Mouse (Mus musculus) B cell, adult 62 days (primary cell): ENCODE data around the gene Mrgpra4. TPM values are rescaled to one million over a fixed set of nuclear protein-coding genes. Genes with fewer than 3 reads are reported as not detected.

Source experiments
- total RNA-seq: library from RNA; stranded (reverse); gene quantifications from 4 replicates; pipeline ENCODE4 v1.2.4, GENCODE M21; 2023

Mrgpra4 gene
- not detected in 4 replicates for total RNA-seq

GRCm38 (mm10) chr7:47981995-47982394 is at the start of gene Mrgpra4:
Gene Mrgpra4, minus strand, starts transcription at chr7:47982095.

GRCm38 (mm10) chr7:48027497-48027896 is 45.6 kb upstream of the Mrgpra4 start, which contains the start of gene Mrgprx1:
Gene Mrgprx1, minus strand, starts transcription at chr7:48027597.

Other genes with a start within 250 kb of the Mrgpra4 start
- not detected in 4 replicates for gene Mrgprx1, start 45.5 kb upstream of the Mrgpra4 start, total RNA-seq
- not detected in 4 replicates for gene Mrgprb5, start 186.9 kb upstream of the Mrgpra4 start, total RNA-seq
- not detected in 4 replicates for gene Mrgprb4, start 217.2 kb upstream of the Mrgpra4 start, total RNA-seq